Mouse (Mus musculus) right cerebral cortex, postnatal 4 days (tissue): ENCODE measurements around the gene 5330417C22Rik.

Source experiments
- DNase-seq: peaks from one replicate; pipeline ENCODE4 v3.0.0-alpha.2; 2022

5330417C22Rik gene

GRCm38 (mm10) chr3:108411026-108411753 is 125.1 kb downstream of the 5330417C22Rik start:
- DNase-seq = no peak

GRCm38 (mm10) chr3:108410359-108410714 is 126.0 kb downstream of the 5330417C22Rik start:
- no peak for DNase-seq

GRCm38 (mm10) chr3:108409656-108410358 is 126.5 kb downstream of the 5330417C22Rik start:
- no peak for DNase-seq

GRCm38 (mm10) chr3:108408517-108409008 is 127.8 kb downstream of the 5330417C22Rik start:
- no peak for DNase-seq

- no peak for DNase-seq
These were observed 129.9 kb downstream of the 5330417C22Rik start for GRCm38 (mm10) chr3:108406306-108406885.
